Mouse (Mus musculus): Measurements from ENCODE around the gene Myo10.

Myo10 gene

GRCm38 (mm10) chr15:25651820-25652219, 29.5 kb downstream of the Myo10 start:
- no peak for DNase-seq (ENCODE audit: low spot score in 2 of 2)

- DNase-seq (ENCODE audit: low spot score in 2 of 2) = no peak
Observed at GRCm38 (mm10) chr15:25652368-25652767, 30.0 kb downstream of the Myo10 start.

DNA sequence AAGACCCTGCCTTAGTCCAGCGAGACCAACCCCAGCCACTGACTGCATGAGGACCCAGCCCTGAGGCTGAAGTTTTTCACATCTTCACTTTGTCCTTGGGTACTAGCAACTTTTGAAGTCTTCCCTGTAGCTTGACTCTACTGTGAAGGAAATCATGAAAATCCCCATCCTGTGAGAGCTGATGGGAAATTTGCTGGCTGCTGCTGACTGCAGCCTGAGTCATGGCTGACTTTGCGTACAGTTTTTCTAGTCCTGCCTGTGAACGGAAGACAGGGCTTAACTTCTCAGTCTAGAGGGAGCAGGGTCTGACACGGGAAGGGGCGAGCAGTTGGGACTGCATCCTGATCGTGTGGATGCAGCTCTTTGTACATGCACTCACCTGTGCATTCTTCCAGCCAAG, 30.6 kb downstream of the Myo10 start:
- DNase-seq (ENCODE audit: low spot score in 2 of 2) = no peak

- DNase-seq (ENCODE audit: low spot score in 2 of 2) = no peak
Observed at GRCm38 (mm10) chr15:25653680-25654079, 31.4 kb downstream of the Myo10 start.

- DNase-seq (ENCODE audit: low spot score in 2 of 2) = no peak
Observed at GRCm38 (mm10) chr15:25662833-25663519, 40.7 kb downstream of the Myo10 start.

- DNase-seq (ENCODE audit: low spot score in 2 of 2) = no peak
Observed at GRCm38 (mm10) chr15:25669283-25670247, 47.2 kb downstream of the Myo10 start.

DNA sequence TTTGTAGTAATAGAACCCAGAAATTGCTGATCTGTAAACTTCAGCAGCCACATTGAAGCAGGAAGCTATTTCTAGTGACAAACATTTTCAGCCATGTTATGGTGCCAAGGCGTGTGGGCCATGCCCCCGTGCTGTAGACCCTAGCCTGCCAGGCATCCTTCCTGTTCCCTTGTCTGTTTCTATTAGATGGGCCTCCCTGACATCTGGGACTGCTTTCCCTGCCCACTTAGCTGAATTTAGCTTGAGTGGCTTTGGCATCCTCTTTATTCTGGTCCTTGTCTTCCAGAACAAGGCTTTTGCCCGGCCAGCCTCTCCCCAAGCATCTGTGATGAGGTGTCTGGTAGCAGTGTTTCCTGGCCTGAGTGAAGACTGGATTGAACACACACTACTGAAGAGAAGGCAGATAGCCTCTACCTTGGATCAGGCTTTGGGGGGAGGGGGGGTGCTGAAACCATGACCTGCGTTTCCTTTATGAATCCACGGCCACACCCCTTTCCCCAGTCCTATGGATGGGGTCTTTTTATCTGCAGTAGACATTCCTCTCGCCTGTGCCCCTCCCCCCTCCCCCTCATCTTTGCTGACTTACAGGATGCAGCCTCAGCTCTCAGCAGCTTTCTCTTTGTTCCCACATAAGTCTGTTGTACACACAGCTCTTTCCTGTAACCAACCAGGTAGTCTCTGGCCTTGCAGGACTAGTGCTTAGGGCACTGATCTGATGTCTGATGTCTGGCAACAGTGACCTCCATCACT, 51.1 kb downstream of the Myo10 start:
- DNase-seq (ENCODE audit: low spot score in 2 of 2) = no peak

DNA sequence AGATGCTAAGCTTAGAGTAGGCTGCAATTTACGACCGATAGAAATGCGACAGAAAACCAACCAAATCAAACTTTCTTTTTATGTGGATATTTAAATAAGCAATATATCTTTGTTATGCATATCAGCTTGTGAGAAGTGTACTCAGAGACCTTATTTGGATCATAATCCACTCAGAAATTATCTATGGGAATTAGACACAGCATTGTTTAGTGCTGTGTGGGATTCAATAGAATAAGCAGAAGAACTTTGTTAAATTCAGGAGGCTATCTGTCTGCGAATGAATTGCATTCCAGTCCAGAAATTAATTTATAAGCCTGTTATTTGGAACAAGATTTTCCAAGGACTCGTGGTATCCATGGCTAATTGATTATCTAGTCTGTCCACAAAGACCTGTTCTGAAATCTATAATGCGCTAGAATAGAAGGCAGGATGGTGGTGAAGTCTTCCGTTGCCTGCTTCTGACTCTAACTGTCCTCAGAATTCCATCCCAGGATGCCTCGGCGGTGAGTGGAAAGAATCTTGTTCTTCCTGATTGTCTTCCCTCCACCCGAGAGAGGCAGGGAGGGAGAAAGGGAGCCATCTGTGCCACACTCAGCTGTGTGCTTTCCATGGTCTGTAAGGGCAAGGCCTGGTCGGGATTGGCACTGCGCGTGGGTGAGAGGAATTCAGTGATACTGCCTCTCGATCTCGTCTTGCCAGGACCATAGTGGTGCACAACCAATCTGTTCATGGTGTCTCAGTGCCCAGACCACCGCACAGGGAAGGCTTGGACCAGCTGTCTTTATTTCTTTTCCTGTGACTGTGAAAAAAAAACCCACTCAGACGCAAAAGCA, 52.0 kb downstream of the Myo10 start:
- no peak for DNase-seq (ENCODE audit: low spot score in 2 of 2)

DNA sequence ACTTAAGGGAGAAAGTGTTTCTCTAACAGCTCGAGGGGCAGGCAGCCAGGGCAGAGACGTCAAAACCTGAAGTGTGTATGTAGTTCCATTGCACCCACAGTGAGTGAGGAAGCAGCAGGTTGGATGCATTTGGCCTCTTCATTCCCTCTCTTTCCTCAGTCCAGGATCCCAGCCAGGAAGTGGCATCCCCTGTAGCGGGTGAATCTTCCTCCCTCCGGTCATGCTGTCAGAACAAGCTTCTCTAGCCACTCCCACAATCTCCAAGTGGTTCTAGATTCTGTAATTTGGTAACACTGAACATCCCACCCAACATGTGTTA, 52.6 kb downstream of the Myo10 start:
- DNase-seq (ENCODE audit: low spot score in 2 of 2) = no peak

GRCm38 (mm10) chr15:25675359-25675758, 53.0 kb downstream of the Myo10 start:
- DNase-seq (ENCODE audit: low spot score in 2 of 2) = no peak

DNA sequence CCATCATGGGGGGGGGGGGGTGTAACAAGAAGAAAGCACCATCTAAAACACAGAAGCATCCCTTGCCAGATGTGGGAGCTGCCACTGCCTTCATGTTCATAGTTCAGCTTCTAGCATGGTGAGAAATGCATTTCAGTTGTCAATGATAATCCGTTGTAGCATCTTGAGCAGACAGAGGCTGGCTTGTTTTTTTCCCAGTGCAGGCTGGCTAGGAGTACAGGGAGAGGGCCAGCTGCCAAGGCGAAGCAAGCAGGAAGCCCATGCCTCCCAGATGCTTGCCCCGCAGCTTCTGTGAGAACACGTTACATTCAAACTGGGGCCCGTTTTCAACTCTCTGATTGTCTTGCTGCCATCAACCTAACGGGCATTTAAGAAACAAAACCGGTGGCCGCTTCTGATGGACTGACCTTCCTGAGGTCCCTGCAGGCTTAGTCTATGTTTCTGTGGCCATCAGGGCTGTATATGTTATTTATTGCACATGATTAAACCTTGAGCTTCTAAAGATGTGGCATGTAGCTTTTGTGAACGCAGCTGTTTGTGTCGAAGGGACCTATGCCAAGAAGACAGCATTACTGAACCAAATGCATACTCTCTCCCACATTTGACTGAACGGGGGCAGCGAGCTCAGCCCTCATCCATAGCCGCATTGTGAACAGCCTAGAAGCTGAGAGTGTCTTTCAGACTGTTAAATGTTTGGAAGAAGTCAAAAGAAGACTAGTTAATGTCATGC, 53.9 kb downstream of the Myo10 start:
- DNase-seq (ENCODE audit: low spot score in 2 of 2) = no peak

GRCm38 (mm10) chr15:25679081-25679480, 56.8 kb downstream of the Myo10 start:
- DNase-seq (ENCODE audit: low spot score in 2 of 2) = no peak

DNA sequence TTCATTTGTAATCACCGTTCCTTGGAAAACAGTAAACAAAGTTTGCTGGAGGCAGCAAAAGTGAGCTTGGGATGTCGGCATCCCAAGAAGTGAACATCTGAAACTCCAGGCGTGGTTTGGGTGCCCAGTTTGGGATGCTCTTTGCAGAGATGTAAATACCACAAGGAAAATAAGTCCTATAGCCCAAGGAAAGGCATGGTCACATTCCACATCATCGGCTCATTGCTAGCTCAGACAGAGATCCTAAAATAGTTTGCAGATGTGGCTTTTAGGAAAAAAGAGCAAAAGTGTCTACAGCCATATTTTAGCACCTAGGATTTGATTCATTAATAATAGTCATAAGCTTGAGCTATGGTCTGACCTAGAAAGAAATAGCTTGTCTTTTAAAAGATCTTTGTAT, 57.3 kb downstream of the Myo10 start:
- no peak for DNase-seq (ENCODE audit: low spot score in 2 of 2)

GRCm38 (mm10) chr15:25680269-25680818, 58.0 kb downstream of the Myo10 start:
- no peak for DNase-seq (ENCODE audit: low spot score in 2 of 2)

GRCm38 (mm10) chr15:25682953-25683507, 60.7 kb downstream of the Myo10 start:
- no peak for DNase-seq (ENCODE audit: low spot score in 2 of 2)

- no peak for DNase-seq (ENCODE audit: low spot score in 2 of 2)
Observed at GRCm38 (mm10) chr15:25685186-25685585, 62.9 kb downstream of the Myo10 start.

GRCm38 (mm10) chr15:25688424-25689283, 66.3 kb downstream of the Myo10 start:
- no peak for DNase-seq (ENCODE audit: low spot score in 2 of 2)

- no peak for DNase-seq (ENCODE audit: low spot score in 2 of 2)
Observed at GRCm38 (mm10) chr15:25689477-25689876, 67.2 kb downstream of the Myo10 start.

GRCm38 (mm10) chr15:25690066-25690745, 67.9 kb downstream of the Myo10 start:
- no peak for DNase-seq (ENCODE audit: low spot score in 2 of 2)

Measured in frontal cortex, postnatal 25 days (tissue).